Mouse (Mus musculus): ENCODE data around the gene Prh1. TPM values are rescaled to one million over a fixed set of nuclear protein-coding genes. Genes with fewer than 3 reads are reported as not detected.
"Not testable (repeated sequence)": the region's sequence is repeated elsewhere in the genome, so short reads cannot be mapped to it uniquely, and the experiment has no call there.

The Prh1 gene
- not detected in 3 replicates for total RNA-seq (2017)

GRCm38 (mm10) chr6:132569509-132569908 lies at the start of gene Prh1:
Prh1 (plus strand) TSS chr6:132569809.
- not testable (repeated sequence) for ATAC-seq (replicated peaks; ENCODE audit: insufficient number of reproducible peaks, low FRiP score, low TSS enrichment, poor library complexity, severe bottlenecking)

DNA sequence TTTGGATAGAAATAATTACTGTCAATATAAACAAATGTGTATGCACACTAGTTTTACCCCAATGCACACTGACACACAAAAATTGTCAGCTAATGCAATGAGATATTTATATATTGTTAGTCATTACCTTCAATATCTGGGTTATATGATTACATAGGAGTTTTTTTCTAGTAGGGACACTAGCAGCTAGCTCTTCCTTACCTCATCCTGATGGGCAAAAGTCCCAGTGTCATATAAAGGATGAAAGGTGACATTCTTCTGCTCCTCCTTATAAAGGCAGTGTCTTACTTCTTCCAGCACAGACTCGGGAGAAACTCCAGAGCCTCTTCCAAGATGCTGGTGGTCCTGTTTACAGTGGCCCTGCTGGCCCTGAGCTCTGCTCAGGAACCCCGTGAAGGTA lies 26.0 kb downstream of the Prh1 start, which contains the start of gene Prp2:
Gene Prp2 (plus strand): TSS at position 301 of the 400 bp plus-strand sequence.
- not testable (repeated sequence) for ATAC-seq (replicated peaks; ENCODE audit: insufficient number of reproducible peaks, low FRiP score, low TSS enrichment, poor library complexity, severe bottlenecking)

Other genes with a start within 250 kb of the Prh1 start
- gene Gm8882, start 205.7 kb upstream of the Prh1 start, total RNA-seq (2017), result not detected in 3 replicates
- not detected in 3 replicates for gene Prp2, start 26.1 kb downstream of the Prh1 start, total RNA-seq (2017)
- not detected in 3 replicates for gene A630073D07Rik, start 81.7 kb downstream of the Prh1 start, total RNA-seq (2017)
- not detected in 3 replicates for gene Tas2r120, start 87.1 kb downstream of the Prh1 start, total RNA-seq (2017)
- not detected in 3 replicates for gene Tas2r121, start 131.2 kb downstream of the Prh1 start, total RNA-seq (2017)
- not detected in 3 replicates for gene Tas2r122, start 142.1 kb downstream of the Prh1 start, total RNA-seq (2017)
- gene Tas2r115, start 168.2 kb downstream of the Prh1 start, total RNA-seq (2017), result not detected in 3 replicates
- gene Tas2r124, start 184.9 kb downstream of the Prh1 start, total RNA-seq (2017), result not detected in 3 replicates
- not detected in 3 replicates for gene Tas2r102, start 192.3 kb downstream of the Prh1 start, total RNA-seq (2017)
- gene Tas2r136, start 208.4 kb downstream of the Prh1 start, total RNA-seq (2017), result not detected in 3 replicates
- not detected in 3 replicates for gene Tas2r117, start 233.0 kb downstream of the Prh1 start, total RNA-seq (2017)

All from monocyte, adult 5-6 weeks (primary cell).